Mouse (Mus musculus) neural tube, embryonic 14.5 days (tissue): Measurements from ENCODE around the gene Gm10256. TPM values are rescaled to one million over a fixed set of nuclear protein-coding genes. Genes with fewer than 3 reads are reported as not detected.
"Not testable (repeated sequence)": the region's sequence is repeated elsewhere in the genome, so short reads cannot be mapped to it uniquely, and the experiment has no call there.

Experiments
- ATAC-seq: fragments of 200-750 bp; cut with Nextera tagmentation; 2 replicates; pipeline ENCODE4 v1.8.0; 2017; ENCODE audit warnings: low read depth, mild to moderate bottlenecking, moderate TSS enrichment, moderate library complexity
- H3K27ac ChIP-seq: fragments of 300-500 bp; sonication (generic); 2 replicates; pipeline ENCODE4 v1.5.1; 2014; ENCODE audit warnings: low read depth, mild to moderate bottlenecking, control low read depth, low read length, moderate library complexity, mixed read lengths
- H3K27me3 ChIP-seq: fragments of 300-500 bp; sonication (generic); 2 replicates; pipeline ENCODE4 v1.6.1; 2014; ENCODE audit warnings: low read length; ENCODE audit not compliant: control insufficient read depth, insufficient read depth
- H3K36me3 ChIP-seq: fragments of 300-500 bp; sonication (generic); 2 replicates; pipeline ENCODE4 v1.6.1; 2014; ENCODE audit warnings: low read length, mixed read lengths; ENCODE audit not compliant: control insufficient read depth, insufficient read depth
- H3K4me1 ChIP-seq: fragments of 300-500 bp; sonication (generic); 2 replicates; pipeline ENCODE4 v1.6.1; 2014; ENCODE audit warnings: low read length; ENCODE audit not compliant: control insufficient read depth, insufficient read depth
- H3K4me2 ChIP-seq: fragments of 300-500 bp; sonication (generic); 2 replicates; pipeline ENCODE4 v1.6.1; 2014; ENCODE audit warnings: mild to moderate bottlenecking, low read depth, low read length, control low read depth
- H3K4me3 ChIP-seq: fragments of 300-500 bp; sonication (generic); 2 replicates; pipeline ENCODE4 v1.5.1; 2014; ENCODE audit warnings: low read depth, low read length, control low read depth, mixed read lengths
- H3K9ac ChIP-seq: fragments of 300-500 bp; sonication (generic); replicated peaks from 2 replicates; pipeline ENCODE4 v1.6.1; 2014; ENCODE audit warnings: low read depth, mild to moderate bottlenecking, control low read depth, low read length, mixed read lengths
- H3K9me3 ChIP-seq: fragments of 300-500 bp; sonication (generic); 2 replicates; pipeline ENCODE4 v1.6.1; 2016; ENCODE audit warnings: low read length; ENCODE audit not compliant: control insufficient read depth
- WGBS: fragments of 180-500 bp; shearing (Covaris S2); extraction: QIAGEN DNeasy Blood & Tissue Kit; methylation state at CpG from one replicate; pipeline ENCODE4 v1.1.7; 2014; 5-methylcytosine and 5-hydroxymethylcytosine counted together
- polyA plus RNA-seq: library from polyadenylated mRNA; unstranded; fragments of >200 nt; fragmentation: Nextera tagmentation; extraction: Ambion mirVana; gene quantifications from 2 replicates; pipeline ENCODE4 v1.2.1, GENCODE M21; 2014

The Gm10256 gene
- polyA plus RNA-seq, result not detected in 2 replicates

- H3K9ac ChIP-seq, H3K4me2 ChIP-seq, H3K4me1 ChIP-seq, H3K27ac ChIP-seq, H3K27me3 ChIP-seq, H3K4me3 ChIP-seq, H3K9me3 ChIP-seq, H3K36me3 ChIP-seq, ATAC-seq: not testable (repeated sequence)
- no CpG with 5 or more reads among the region's 9 CpGs for WGBS
Observed at GRCm38 (mm10) chrY:2830380-2830779, at the start of gene Gm10256, which contains the start of gene Rbmy. Gm10256 (plus strand) TSS chrY:2830699. Rbmy (plus strand) TSS chrY:2830680.

- H3K36me3 ChIP-seq, H3K4me2 ChIP-seq, H3K9me3 ChIP-seq, H3K27me3 ChIP-seq, H3K27ac ChIP-seq, H3K4me3 ChIP-seq, ATAC-seq, H3K9ac ChIP-seq, H3K4me1 ChIP-seq: not testable (repeated sequence)
- WGBS, result no CpG with 5 or more reads among the region's 8 CpGs
Observed at GRCm38 (mm10) chrY:2796105-2796504, 34.4 kb upstream of the Gm10256 start, which contains the start of gene Gm4064. Gm4064 (minus strand) TSS chrY:2796205.

- H3K9me3 ChIP-seq, H3K27me3 ChIP-seq, ATAC-seq: not testable (repeated sequence)
Observed at GRCm38 (mm10) chrY:2900689-2901088, 70.2 kb downstream of the Gm10256 start, which contains the start of gene Gm10352. Gm10352 (plus strand) TSS chrY:2900989.

More at GRCm38 (mm10) chrY:2900689-2901088, 70.2 kb downstream of the Gm10256 start, which contains the start of gene Gm10352:
- H3K27ac ChIP-seq, H3K9ac ChIP-seq, H3K36me3 ChIP-seq, H3K4me3 ChIP-seq, H3K4me1 ChIP-seq, H3K4me2 ChIP-seq: not testable (repeated sequence)
- no CpG with 5 or more reads among the region's 9 CpGs for WGBS

Other genes starting within 250 kb of the Gm10256 start
- gene H2al2c, start 231.6 kb upstream of the Gm10256 start, polyA plus RNA-seq, result not detected in 2 replicates
- gene Sry, start 167.0 kb upstream of the Gm10256 start, polyA plus RNA-seq, result not detected in 2 replicates
- not detected in 2 replicates for gene H2al2b, start 110.0 kb upstream of the Gm10256 start, polyA plus RNA-seq
- gene Gm4064, start 34.5 kb upstream of the Gm10256 start, polyA plus RNA-seq, result not detected in 2 replicates
- gene Rbmy, start within 50 bp of the Gm10256 start, polyA plus RNA-seq, result not detected in 2 replicates
- gene Gm10352, start 70.3 kb downstream of the Gm10256 start, polyA plus RNA-seq, result not detected in 2 replicates
- gene Gm29289, start 101.9 kb downstream of the Gm10256 start, polyA plus RNA-seq, result not detected in 2 replicates